Mouse (Mus musculus): ENCODE data around the gene Disp2.

Disp2 gene

DNA sequence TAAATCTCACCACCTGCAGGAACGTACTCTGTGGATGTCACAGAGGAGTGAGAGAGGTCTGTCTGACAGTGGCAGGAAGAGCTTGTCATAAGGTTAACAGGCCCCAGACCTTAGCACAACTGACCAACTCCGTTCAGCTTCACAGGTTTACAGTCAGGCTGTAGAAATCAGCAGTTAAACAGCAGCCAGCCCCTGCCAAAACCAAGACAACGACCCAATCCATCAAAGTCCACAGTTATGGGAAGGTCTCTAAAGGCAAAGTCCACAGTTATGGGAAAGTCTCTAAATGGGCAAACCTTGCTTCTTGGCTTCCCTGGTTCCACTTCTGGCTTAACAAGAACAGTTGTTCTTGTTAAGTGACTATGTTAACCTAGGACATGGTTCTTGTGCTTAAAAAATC lies 64.9 kb downstream of the Disp2 start:
- WGBS = 92% methylated on average over 3 of the region's 3 CpGs

GRCm38 (mm10) chr2:118846246-118846645 lies 66.7 kb downstream of the Disp2 start:
- 48% methylated on average over 7 of the region's 7 CpGs for WGBS

DNA sequence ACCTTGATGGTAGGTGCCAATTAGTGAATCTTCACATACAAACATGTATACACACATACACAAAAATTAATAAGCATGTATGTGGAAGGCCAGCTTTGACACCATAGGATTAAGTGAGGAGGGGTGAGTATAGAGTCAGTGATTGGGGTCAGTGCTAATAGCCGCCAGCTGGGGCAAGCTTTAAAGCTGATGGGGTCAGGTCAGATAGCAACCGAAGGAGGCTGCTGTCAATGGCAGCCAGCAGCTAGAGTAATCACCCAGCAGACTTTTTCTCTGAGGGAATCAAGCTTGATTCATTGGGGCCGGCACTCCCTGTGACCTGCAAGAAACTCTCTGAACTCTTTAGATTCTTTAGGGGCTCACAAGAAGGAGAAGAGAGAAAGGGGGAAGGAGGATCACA lies 72.2 kb downstream of the Disp2 start:
- WGBS = 73% methylated on average over 3 of the region's 3 CpGs
